Mouse (Mus musculus): Measurements from ENCODE around the gene Kcnc4. TPM values are rescaled to one million over a fixed set of nuclear protein-coding genes. Genes with fewer than 3 reads are reported as not detected.

The Kcnc4 gene
- total and polyA plus RNA-seq, 2 experiments from 2014 or later = 16.0 to 46.8 TPM

DNA sequence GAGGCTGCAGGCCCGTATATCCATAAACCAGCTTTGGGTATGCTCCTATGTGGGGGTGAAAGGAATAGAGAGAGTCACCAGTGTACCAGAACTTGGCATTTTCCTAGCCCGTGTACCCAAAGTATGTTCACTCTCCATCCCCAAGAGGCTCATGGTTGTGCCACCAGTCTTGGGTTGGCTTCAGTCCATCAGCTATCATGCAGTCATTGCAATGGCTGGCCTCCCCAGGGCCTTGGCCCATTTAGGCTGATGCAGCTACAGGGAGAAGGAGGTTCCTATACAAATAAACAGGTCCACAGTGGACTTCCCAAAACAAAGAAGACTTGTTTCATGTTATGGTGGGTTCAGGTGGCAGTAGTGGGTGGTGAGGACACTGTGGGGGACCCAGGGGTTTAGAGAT lies 21.7 kb downstream of the Kcnc4 start:
- no peak overlapping the region for H3K4me3 ChIP-seq (ENCODE audit: low read depth, low read length)
- no peak overlapping the region for H3K4me2 ChIP-seq (ENCODE audit: low read depth, low read length, poor library complexity, severe bottlenecking)
- no peaks in the 10 kb centered on the region for H3K4me1 ChIP-seq (ENCODE audit: insufficient read depth, low read length)
- TF ChIP-seq CTCF (IDR thresholded peaks at IDR 0.05) = no peak
- WGBS = 98% methylated on average over 2 of the region's 2 CpGs
- H3K27me3 ChIP-seq (ENCODE audit: insufficient read depth, low read length) = no peaks in the 10 kb centered on the region
- ATAC-seq (ENCODE audit: low FRiP score) = no peak
- H3K9me3 ChIP-seq (ENCODE audit: low read length) = no peaks in the 10 kb centered on the region
- no peak overlapping the region for H3K9ac ChIP-seq (replicated peaks; ENCODE audit: low read length, poor library complexity, severe bottlenecking)
- no peak overlapping the region for H3K27ac ChIP-seq (ENCODE audit: low read depth, low read length)
- H3K36me3 ChIP-seq (ENCODE audit: insufficient read depth, low read length) = no peaks in the 10 kb centered on the region
- no peak for DNase-seq (ENCODE audit: low spot score)

DNA sequence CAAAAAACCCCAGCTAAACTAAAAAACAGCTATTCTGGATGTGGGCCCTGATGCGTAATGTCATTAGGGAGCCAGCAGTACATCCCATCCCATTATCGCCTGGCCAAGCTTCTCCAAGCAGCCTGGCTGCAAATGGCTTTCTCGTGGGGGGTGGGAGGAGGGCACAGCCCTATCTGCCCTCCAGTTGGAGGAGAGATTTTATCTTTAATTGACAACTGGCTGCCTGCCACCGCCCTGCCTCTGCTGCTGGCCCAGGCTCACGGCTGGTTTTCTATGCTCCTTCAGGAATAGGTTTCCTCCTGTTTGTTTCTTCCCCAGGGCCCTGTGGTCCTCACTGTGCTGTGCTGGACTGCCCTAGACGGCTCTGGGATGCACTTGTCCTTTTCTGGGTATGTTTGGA lies 22.9 kb downstream of the Kcnc4 start:
- H3K27me3 ChIP-seq (ENCODE audit: insufficient read depth, low read length) = no peaks in the 10 kb centered on the region
- no peak overlapping the region for H3K4me2 ChIP-seq (ENCODE audit: low read depth, low read length, poor library complexity, severe bottlenecking)
- H3K9me3 ChIP-seq (ENCODE audit: low read length) = no peaks in the 10 kb centered on the region
- H3K9ac ChIP-seq (replicated peaks; ENCODE audit: low read length, poor library complexity, severe bottlenecking) = no peak overlapping the region
- no peak overlapping the region for H3K27ac ChIP-seq (ENCODE audit: low read depth, low read length)
- no peak for TF ChIP-seq CTCF (IDR thresholded peaks at IDR 0.05)
- H3K4me3 ChIP-seq (ENCODE audit: low read depth, low read length) = no peak overlapping the region
- no peak for ATAC-seq (ENCODE audit: low FRiP score)
- no peaks in the 10 kb centered on the region for H3K36me3 ChIP-seq (ENCODE audit: insufficient read depth, low read length)
- WGBS = 57% methylated on average over 6 of the region's 6 CpGs
- peaks cover 2% of the 10 kb centered on the region; the same call in 1 of the 2 replicates for H3K4me1 ChIP-seq (ENCODE audit: insufficient read depth, low read length)
- peak; percentile 77 for DNase-seq (ENCODE audit: low spot score)

- 0 out of 2 replicates have a peak overlapping the region, but pooled peaks have one; percentile 18 for H3K27ac ChIP-seq (ENCODE audit: low read depth, low read length)
- H3K36me3 ChIP-seq (ENCODE audit: insufficient read depth, low read length) = no peaks in the 10 kb centered on the region
- no peak overlapping the region for H3K4me2 ChIP-seq (ENCODE audit: low read depth, low read length, poor library complexity, severe bottlenecking)
- peaks cover 11% of the 10 kb centered on the region for H3K4me1 ChIP-seq (ENCODE audit: insufficient read depth, low read length)
- TF ChIP-seq CTCF (IDR thresholded peaks at IDR 0.05) = no peak
- no peaks in the 10 kb centered on the region for H3K9me3 ChIP-seq (ENCODE audit: low read length)
- ATAC-seq (ENCODE audit: low FRiP score) (no peak), DNase-seq (ENCODE audit: low spot score) (peak; percentile 56)
- no peak overlapping the region for H3K4me3 ChIP-seq (ENCODE audit: low read depth, low read length)
- WGBS = 48% methylated on average over 9 of the region's 9 CpGs
- H3K27me3 ChIP-seq (ENCODE audit: insufficient read depth, low read length) = no peaks in the 10 kb centered on the region
- H3K9ac ChIP-seq (replicated peaks; ENCODE audit: low read length, poor library complexity, severe bottlenecking) = no peak overlapping the region
These were observed 25.7 kb downstream of the Kcnc4 start for GRCm38 (mm10) chr3:107433614-107434013.

- H3K4me3 ChIP-seq (ENCODE audit: low read depth, low read length) = no peak overlapping the region
- no peaks in the 10 kb centered on the region for H3K9me3 ChIP-seq (ENCODE audit: low read length)
- ATAC-seq (ENCODE audit: low FRiP score) (0 out of 2 replicates have a peak, but pooled peaks have one; percentile 38), DNase-seq (ENCODE audit: low spot score) (peak; percentile 83)
- H3K4me2 ChIP-seq (ENCODE audit: low read depth, low read length, poor library complexity, severe bottlenecking) = no peak overlapping the region
- no peaks in the 10 kb centered on the region for H3K36me3 ChIP-seq (ENCODE audit: insufficient read depth, low read length)
- peak overlapping the region; percentile 51; the same call in 1 of the 2 replicates for H3K27ac ChIP-seq (ENCODE audit: low read depth, low read length)
- H3K9ac ChIP-seq (replicated peaks; ENCODE audit: low read length, poor library complexity, severe bottlenecking) = no peak overlapping the region
- peaks cover 11% of the 10 kb centered on the region for H3K4me1 ChIP-seq (ENCODE audit: insufficient read depth, low read length)
- TF ChIP-seq CTCF (IDR thresholded peaks at IDR 0.05) = no peak
- 0% methylated on average over 1 of the region's 1 CpGs for WGBS
- no peaks in the 10 kb centered on the region for H3K27me3 ChIP-seq (ENCODE audit: insufficient read depth, low read length)
These were observed 28.1 kb downstream of the Kcnc4 start for GRCm38 (mm10) chr3:107431268-107431667.

GRCm38 (mm10) chr3:107424258-107425041 lies 34.9 kb downstream of the Kcnc4 start:
- Histone ChIP-seq H3K36me3 (ENCODE audit: insufficient read depth, low read length) (no peaks in the 10 kb centered on the region), H3K27ac (ENCODE audit: low read depth, low read length) (no peak overlapping the region), H3K4me3 (ENCODE audit: low read depth, low read length) (no peak overlapping the region), H3K9ac (replicated peaks; ENCODE audit: low read length, poor library complexity, severe bottlenecking) (no peak overlapping the region), H3K27me3 (ENCODE audit: insufficient read depth, low read length) (no peaks in the 10 kb centered on the region), H3K4me1 (ENCODE audit: insufficient read depth, low read length) (no peaks in the 10 kb centered on the region; the same call in 1 of the 2 replicates), H3K4me2 (ENCODE audit: low read depth, low read length, poor library complexity, severe bottlenecking) (no peak overlapping the region), H3K9me3 (ENCODE audit: low read length) (no peaks in the 10 kb centered on the region)
- TF ChIP-seq CTCF (IDR thresholded peaks at IDR 0.05) = no peak
- WGBS = 60% methylated on average over 11 of the region's 11 CpGs
- peak; percentile 52 for DNase-seq (ENCODE audit: low spot score)
- ATAC-seq (ENCODE audit: low FRiP score) = 0 out of 2 replicates have a peak, but pooled peaks have one; percentile 38

DNA sequence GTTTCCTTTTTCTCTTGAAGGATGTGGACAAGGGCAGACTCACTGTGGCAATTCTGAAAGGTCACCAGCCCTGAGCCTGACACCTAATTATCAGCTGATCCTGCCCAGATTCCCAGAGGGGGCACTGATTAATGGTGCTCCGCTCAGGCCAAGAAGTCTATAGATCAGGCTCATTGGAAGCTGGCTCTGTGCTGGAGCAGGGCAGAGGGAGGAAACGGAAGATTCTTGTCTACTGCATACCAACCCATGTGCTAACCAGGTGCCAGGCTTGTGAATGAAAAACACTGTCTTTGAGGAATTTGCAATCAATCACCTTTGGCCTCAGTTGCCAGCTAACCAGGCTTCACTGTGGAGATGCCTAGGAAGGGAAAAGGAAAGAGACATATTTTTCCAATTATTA lies 39.2 kb downstream of the Kcnc4 start:
- Histone ChIP-seq H3K9ac (replicated peaks; ENCODE audit: low read length, poor library complexity, severe bottlenecking) (no peak overlapping the region), H3K4me2 (ENCODE audit: low read depth, low read length, poor library complexity, severe bottlenecking) (no peak overlapping the region), H3K4me3 (ENCODE audit: low read depth, low read length) (no peak overlapping the region), H3K36me3 (ENCODE audit: insufficient read depth, low read length) (no peaks in the 10 kb centered on the region), H3K27me3 (ENCODE audit: insufficient read depth, low read length) (no peaks in the 10 kb centered on the region), H3K27ac (ENCODE audit: low read depth, low read length) (no peak overlapping the region), H3K9me3 (ENCODE audit: low read length) (no peaks in the 10 kb centered on the region), H3K4me1 (ENCODE audit: insufficient read depth, low read length) (no peaks in the 10 kb centered on the region; the same call in 1 of the 2 replicates)
- 73% methylated on average over 2 of the region's 2 CpGs for WGBS
- DNase-seq (ENCODE audit: low spot score) (no peak), ATAC-seq (ENCODE audit: low FRiP score) (no peak)
- TF ChIP-seq CTCF (IDR thresholded peaks at IDR 0.05) = no peak
